Mouse (Mus musculus): ENCODE results near the gene Cib3. TPM values are rescaled to one million over a fixed set of nuclear protein-coding genes. Genes with fewer than 3 reads are reported as not detected.

Cib3 gene
- total RNA-seq (2023) = under 1 TPM in 1 of 2 experiments, not detected in 1; 0.29 TPM

GRCm38 (mm10) chr8:72212751-72213150, at the start of gene Cib3:
Gene Cib3 (minus strand): TSS chr8:72212837.

GRCm38 (mm10) chr8:72239499-72240402, 27.1 kb upstream of the Cib3 start, which contains the start of gene Ap1m1:
Gene Ap1m1 (plus strand): TSS chr8:72240018.

GRCm38 (mm10) chr8:72219541-72220363, 7.1 kb upstream of the Cib3 start, which contains the start of gene Fam32a:
Gene Fam32a (plus strand): TSS chr8:72219730.

GRCm38 (mm10) chr8:72213536-72213935, 899 bp upstream of the Cib3 start, which contains the start of gene Gm11034:
Gene Gm11034 (minus strand): TSS chr8:72213636.

GRCm38 (mm10) chr8:72189417-72190214, 23.0 kb downstream of the Cib3 start, which contains the start of gene Hsh2d:
Gene Hsh2d (plus strand): TSS chr8:72189638.

GRCm38 (mm10) chr8:72160707-72161697, 51.6 kb downstream of the Cib3 start, which contains the start of gene Rab8a:
Gene Rab8a (plus strand): TSS chr8:72161200.

Other genes starting within 250 kb of the Cib3 start
- gene Cyp4f18, start 203.2 kb downstream of the Cib3 start, total RNA-seq (2023) = 100 to 1,000 TPM; 261 to 276 TPM
- gene Olfr372, start 171.6 kb downstream of the Cib3 start, total RNA-seq (2023) = 1 to 10 TPM in 1 of 2 experiments, under 1 TPM in 1; 0.51 to 1.2 TPM
- under 1 TPM; 0.67 to 0.77 TPM for gene Olfr373, start 129.7 kb downstream of the Cib3 start, total RNA-seq (2023)
- under 1 TPM; 0.18 to 0.73 TPM for gene Olfr374, start 105.8 kb downstream of the Cib3 start, total RNA-seq (2023)
- 100 to 1,000 TPM; 197 to 224 TPM for gene Tpm4, start 77.9 kb downstream of the Cib3 start, total RNA-seq (2023)
- gene Rab8a, start 51.6 kb downstream of the Cib3 start, total RNA-seq (2023) = 100 to 1,000 TPM; 114 to 132 TPM
- 10 to 100 TPM; 14.7 to 16.8 TPM for gene Hsh2d, start 23.2 kb downstream of the Cib3 start, total RNA-seq (2023)
- gene Gm11034, start 799 bp upstream of the Cib3 start, total RNA-seq (2023) = not detected
- gene Fam32a, start 6.9 kb upstream of the Cib3 start, total RNA-seq (2023) = 100 to 1,000 TPM; 100 to 104 TPM
- 100 to 1,000 TPM; 146 to 149 TPM for gene Ap1m1, start 27.2 kb upstream of the Cib3 start, total RNA-seq (2023)
- gene Gm10282, start 92.4 kb upstream of the Cib3 start, total RNA-seq (2023) = 10 to 100 TPM; 76.5 to 81.0 TPM
- gene Klf2, start 106.2 kb upstream of the Cib3 start, total RNA-seq (2023) = 1,000 to 10,000 TPM; 1,455 to 2,115 TPM
- gene Eps15l1, start 208.6 kb upstream of the Cib3 start, total RNA-seq (2023) = 10 to 100 TPM; 54.1 to 62.4 TPM
- gene Calr3, start 231.0 kb upstream of the Cib3 start, total RNA-seq (2023) = not detected
- 1 to 10 TPM; 3.0 to 3.1 TPM for gene 1700030K09Rik, start 231.0 kb upstream of the Cib3 start, total RNA-seq (2023)

Data from neutrophil, adult 59 days (primary cell).